Mouse (Mus musculus) hindbrain, embryonic 13.5 days (tissue): Measurements from ENCODE around the gene Bmi1. TPM values are rescaled to one million over a fixed set of nuclear protein-coding genes. Genes with fewer than 3 reads are reported as not detected.

Source experiments
- ATAC-seq: fragments of 200-750 bp; cut with Nextera tagmentation; 2 replicates; pipeline ENCODE4 v1.8.0; 2017; ENCODE audit warnings: moderate TSS enrichment; ENCODE audit not compliant: low FRiP score
- H3K27ac ChIP-seq: fragments of 300-500 bp; sonication (generic); 2 replicates; pipeline ENCODE4 v1.5.1; 2015; ENCODE audit warnings: inconsistent platforms, mild to moderate bottlenecking, moderate library complexity
- H3K27me3 ChIP-seq: fragments of 300-500 bp; sonication (generic); 2 replicates; pipeline ENCODE4 v1.6.1; 2015; ENCODE audit warnings: mild to moderate bottlenecking, inconsistent platforms
- H3K36me3 ChIP-seq: fragments of 300-500 bp; sonication (generic); 2 replicates; pipeline ENCODE4 v1.6.1; 2015; ENCODE audit warnings: mild to moderate bottlenecking, inconsistent platforms
- H3K4me1 ChIP-seq: fragments of 300-500 bp; sonication (generic); replicated peaks from 2 replicates; pipeline ENCODE4 v1.6.1; 2015; ENCODE audit warnings: inconsistent platforms
- H3K4me2 ChIP-seq: fragments of 300-500 bp; sonication (generic); 2 replicates; pipeline ENCODE4 v1.6.1; 2015; ENCODE audit warnings: inconsistent platforms, mild to moderate bottlenecking, moderate library complexity
- H3K4me3 ChIP-seq: fragments of 300-500 bp; sonication (generic); 2 replicates; pipeline ENCODE4 v1.5.1; 2015; ENCODE audit warnings: mild to moderate bottlenecking, inconsistent platforms
- H3K9ac ChIP-seq: fragments of 300-500 bp; sonication (generic); 2 replicates; pipeline ENCODE4 v1.6.1; 2015; ENCODE audit warnings: mild to moderate bottlenecking, inconsistent platforms
- H3K9me3 ChIP-seq: fragments of 300-500 bp; sonication (generic); 2 replicates; pipeline ENCODE4 v1.6.1; 2016; ENCODE audit warnings: inconsistent platforms
- WGBS: fragments of 180-500 bp; shearing (Covaris S2); methylation state at CpG from one replicate; pipeline ENCODE4 v1.1.7; 2015; 5-methylcytosine and 5-hydroxymethylcytosine counted together
- polyA plus RNA-seq: library from polyadenylated mRNA; unstranded; fragments of >200 nt; fragmentation: Nextera tagmentation; extraction: Ambion mirVana; gene quantifications from 2 replicates; pipeline ENCODE4 v1.2.1, GENCODE M21; 2015

The Bmi1 gene
- polyA plus RNA-seq, 1 experiment from 2014 or later = 30.5 TPM

- H3K9me3 ChIP-seq = no peaks in the 10 kb centered on the region
- peaks cover 17% of the 10 kb centered on the region for H3K4me1 ChIP-seq
- H3K36me3 ChIP-seq = no peaks in the 10 kb centered on the region
- peak; percentile 40 for ATAC-seq
- no peak overlapping the region for H3K27ac ChIP-seq
- H3K4me3 ChIP-seq = peak overlapping the region; percentile 11; the same call in 1 of the 2 replicates
- WGBS = 1% methylated on average over 56 of the region's 56 CpGs
- H3K4me2 ChIP-seq = peak overlapping the region; percentile 3; the same call in 1 of the 2 replicates
- H3K27me3 ChIP-seq = peaks cover 79% of the 10 kb centered on the region
- no peak overlapping the region for H3K9ac ChIP-seq
Observed at GRCm38 (mm10) chr2:18698663-18699385, 22.0 kb downstream of the Bmi1 start.

- ATAC-seq = no peak
- Histone ChIP-seq H3K9me3 (no peaks in the 10 kb centered on the region), H3K36me3 (no peaks in the 10 kb centered on the region), H3K4me3 (no peak overlapping the region), H3K27me3 (peaks cover 77% of the 10 kb centered on the region), H3K4me2 (no peak overlapping the region), H3K9ac (no peak overlapping the region), H3K27ac (no peak overlapping the region), H3K4me1 (peaks cover 11% of the 10 kb centered on the region)
- 1% methylated on average over 11 of the region's 11 CpGs for WGBS
Observed at GRCm38 (mm10) chr2:18699401-18699990, 22.7 kb downstream of the Bmi1 start.

GRCm38 (mm10) chr2:18710356-18710755, 33.5 kb downstream of the Bmi1 start:
- Histone ChIP-seq H3K9me3 (no peaks in the 10 kb centered on the region), H3K4me3 (no peak overlapping the region), H3K36me3 (no peaks in the 10 kb centered on the region), H3K27ac (no peak overlapping the region), H3K9ac (no peak overlapping the region), H3K4me2 (no peak overlapping the region), H3K4me1 (no peaks in the 10 kb centered on the region), H3K27me3 (no peaks in the 10 kb centered on the region)
- no peak for ATAC-seq
- 82% methylated on average over 3 of the region's 3 CpGs for WGBS

GRCm38 (mm10) chr2:18713071-18713470, 36.3 kb downstream of the Bmi1 start:
- Histone ChIP-seq H3K4me3 (no peak overlapping the region), H3K27me3 (no peaks in the 10 kb centered on the region), H3K4me1 (no peaks in the 10 kb centered on the region), H3K27ac (no peak overlapping the region), H3K9ac (no peak overlapping the region), H3K9me3 (no peaks in the 10 kb centered on the region), H3K4me2 (no peak overlapping the region), H3K36me3 (no peaks in the 10 kb centered on the region)
- no peak for ATAC-seq
- WGBS = 73% methylated on average over 2 of the region's 2 CpGs

GRCm38 (mm10) chr2:18714337-18714736, 37.5 kb downstream of the Bmi1 start:
- 77% methylated on average over 3 of the region's 3 CpGs for WGBS
- no peak for ATAC-seq

GRCm38 (mm10) chr2:18718521-18718920, 41.7 kb downstream of the Bmi1 start:
- 93% methylated on average over 4 of the region's 4 CpGs for WGBS
- no peak for ATAC-seq

More at GRCm38 (mm10) chr2:18714337-18714736, 37.5 kb downstream of the Bmi1 start:
- no peaks in the 10 kb centered on the region for H3K36me3 ChIP-seq
- H3K27ac ChIP-seq = no peak overlapping the region
- H3K9ac ChIP-seq = no peak overlapping the region
- H3K4me2 ChIP-seq = no peak overlapping the region
- no peaks in the 10 kb centered on the region for H3K4me1 ChIP-seq
- H3K9me3 ChIP-seq = no peaks in the 10 kb centered on the region
- H3K4me3 ChIP-seq = no peak overlapping the region
- no peaks in the 10 kb centered on the region for H3K27me3 ChIP-seq

GRCm38 (mm10) chr2:18722208-18722830, 45.5 kb downstream of the Bmi1 start:
- Histone ChIP-seq H3K27ac (no peak overlapping the region), H3K4me1 (no peaks in the 10 kb centered on the region), H3K4me3 (no peak overlapping the region), H3K9me3 (no peaks in the 10 kb centered on the region), H3K27me3 (no peaks in the 10 kb centered on the region), H3K9ac (no peak overlapping the region), H3K36me3 (no peaks in the 10 kb centered on the region), H3K4me2 (no peak overlapping the region)
- no peak for ATAC-seq
- 74% methylated on average over 3 of the region's 3 CpGs for WGBS

More at GRCm38 (mm10) chr2:18718521-18718920, 41.7 kb downstream of the Bmi1 start:
- Histone ChIP-seq H3K27ac (no peak overlapping the region), H3K9me3 (no peaks in the 10 kb centered on the region), H3K4me3 (no peak overlapping the region), H3K4me2 (no peak overlapping the region), H3K36me3 (no peaks in the 10 kb centered on the region), H3K9ac (no peak overlapping the region), H3K27me3 (no peaks in the 10 kb centered on the region), H3K4me1 (no peaks in the 10 kb centered on the region)

- 96% methylated on average over 1 of the region's 1 CpGs for WGBS
- no peak for ATAC-seq
- H3K4me2 ChIP-seq = no peak overlapping the region
- no peaks in the 10 kb centered on the region for H3K36me3 ChIP-seq
- no peaks in the 10 kb centered on the region for H3K4me1 ChIP-seq
- H3K9me3 ChIP-seq = no peaks in the 10 kb centered on the region
- H3K27me3 ChIP-seq = no peaks in the 10 kb centered on the region
- no peak overlapping the region for H3K4me3 ChIP-seq
- H3K9ac ChIP-seq = no peak overlapping the region
- H3K27ac ChIP-seq = no peak overlapping the region
Observed at GRCm38 (mm10) chr2:18724462-18724861, 47.6 kb downstream of the Bmi1 start.

GRCm38 (mm10) chr2:18725880-18726279, 49.1 kb downstream of the Bmi1 start:
- no peaks in the 10 kb centered on the region for H3K27me3 ChIP-seq
- H3K27ac ChIP-seq = no peak overlapping the region
- ATAC-seq = no peak
- no peaks in the 10 kb centered on the region for H3K4me1 ChIP-seq
- no peaks in the 10 kb centered on the region for H3K36me3 ChIP-seq
- WGBS = 85% methylated on average over 4 of the region's 4 CpGs
- H3K4me2 ChIP-seq = no peak overlapping the region
- no peak overlapping the region for H3K9ac ChIP-seq
- no peak overlapping the region for H3K4me3 ChIP-seq
- no peaks in the 10 kb centered on the region for H3K9me3 ChIP-seq

GRCm38 (mm10) chr2:18731718-18732117, 54.9 kb downstream of the Bmi1 start:
- no peaks in the 10 kb centered on the region for H3K9me3 ChIP-seq
- no peak overlapping the region; the same call in 1 of the 2 replicates for H3K4me2 ChIP-seq
- 10% methylated on average over 9 of the region's 9 CpGs for WGBS
- peak; percentile 83 for ATAC-seq
- peaks cover 7% of the 10 kb centered on the region for H3K4me1 ChIP-seq
- no peaks in the 10 kb centered on the region for H3K36me3 ChIP-seq
- H3K4me3 ChIP-seq = no peak overlapping the region
- H3K27ac ChIP-seq = no peak overlapping the region
- no peaks in the 10 kb centered on the region for H3K27me3 ChIP-seq
- no peak overlapping the region for H3K9ac ChIP-seq

GRCm38 (mm10) chr2:18734394-18735127, 57.7 kb downstream of the Bmi1 start:
- no peak for ATAC-seq
- WGBS = 34% methylated on average over 5 of the region's 5 CpGs

More at GRCm38 (mm10) chr2:18734394-18735127, 57.7 kb downstream of the Bmi1 start:
- H3K27me3 ChIP-seq = no peaks in the 10 kb centered on the region
- no peak overlapping the region for H3K4me2 ChIP-seq
- no peaks in the 10 kb centered on the region for H3K36me3 ChIP-seq
- H3K27ac ChIP-seq = no peak overlapping the region
- H3K4me3 ChIP-seq = no peak overlapping the region
- peaks cover 7% of the 10 kb centered on the region for H3K4me1 ChIP-seq
- H3K9me3 ChIP-seq = no peaks in the 10 kb centered on the region
- H3K9ac ChIP-seq = no peak overlapping the region
